Mouse (Mus musculus) liver, adult (tissue): ENCODE results near the gene Immp2l.

ENCODE experiments used
- GATA4 ChIP-seq: IDR thresholded peaks from 2 replicates; pipeline ENCODE4 v1.6.1; 2014; ENCODE audit warnings: mild to moderate bottlenecking, low read length; ENCODE audit not compliant: insufficient replicate concordance

Gene Immp2l

GRCm38 (mm10) chr12:41023511-41024421 lies at the start of gene Immp2l:
Gene Immp2l (plus strand): TSS chr12:41024090.
- TF ChIP-seq GATA4: no peak

- no peak for TF ChIP-seq GATA4
These were observed 45.0 kb upstream of the Immp2l start for GRCm38 (mm10) chr12:40978719-40979500.

- no peak for TF ChIP-seq GATA4
These were observed 44.2 kb upstream of the Immp2l start for GRCm38 (mm10) chr12:40979716-40980115.

- TF ChIP-seq GATA4: no peak
These were observed 43.7 kb upstream of the Immp2l start for GRCm38 (mm10) chr12:40980160-40980559.

GRCm38 (mm10) chr12:40983021-40983420 lies 40.9 kb upstream of the Immp2l start:
- no peak for TF ChIP-seq GATA4

GRCm38 (mm10) chr12:40984735-40985134 lies 39.2 kb upstream of the Immp2l start:
- TF ChIP-seq GATA4: no peak

GRCm38 (mm10) chr12:40985791-40986190 lies 38.1 kb upstream of the Immp2l start:
- no peak for TF ChIP-seq GATA4

GRCm38 (mm10) chr12:40988311-40989065 lies 35.4 kb upstream of the Immp2l start:
- TF ChIP-seq GATA4: no peak

- TF ChIP-seq GATA4: no peak
These were observed 32.2 kb upstream of the Immp2l start for GRCm38 (mm10) chr12:40991647-40992046.

- no peak for TF ChIP-seq GATA4
These were observed 29.0 kb upstream of the Immp2l start for GRCm38 (mm10) chr12:40994846-40995245.

GRCm38 (mm10) chr12:40995618-40996370 lies 28.1 kb upstream of the Immp2l start:
- TF ChIP-seq GATA4: no peak

- no peak for TF ChIP-seq GATA4
These were observed 1.4 kb upstream of the Immp2l start for GRCm38 (mm10) chr12:41022516-41022915.

GRCm38 (mm10) chr12:41024512-41024911 lies 622 bp downstream of the Immp2l start:
- TF ChIP-seq GATA4: peak; percentile 85

- TF ChIP-seq GATA4: no peak
These were observed 3.6 kb downstream of the Immp2l start for GRCm38 (mm10) chr12:41027485-41027884.
